Mouse (Mus musculus) cerebellum, postnatal 4 days (tissue): Measurements from ENCODE around the gene Emg1.
A peak's percentile ranks its signal among the peaks of the same experiment; 100 is the strongest.
"Not testable (repeated sequence)": the region's sequence is repeated elsewhere in the genome, so short reads cannot be mapped to it uniquely, and the experiment has no call there.

Experiments
- DNase-seq, 2 experiments: peaks; one replicate each; pipeline ENCODE4 v3.0.0; 2022; ENCODE audit warnings: low spot score in 2 of 2, mixed read lengths in 1 of 2

The Emg1 gene

GRCm38 (mm10) chr6:124708289-124708889, 3.6 kb downstream of the Emg1 start:
- DNase-seq = no peak

- DNase-seq = no peak
Observed at GRCm38 (mm10) chr6:124706061-124706627, 5.8 kb downstream of the Emg1 start.

GRCm38 (mm10) chr6:124704417-124704816, 7.6 kb downstream of the Emg1 start:
- no peak for DNase-seq

GRCm38 (mm10) chr6:124703789-124704188, 8.2 kb downstream of the Emg1 start:
- no peak for DNase-seq

GRCm38 (mm10) chr6:124702784-124703103, 9.2 kb downstream of the Emg1 start:
- DNase-seq = peak; percentile 53 to 78

- DNase-seq = no peak
Observed at GRCm38 (mm10) chr6:124702102-124702783, 9.7 kb downstream of the Emg1 start.

GRCm38 (mm10) chr6:124701338-124701737, 10.6 kb downstream of the Emg1 start:
- no peak for DNase-seq

GRCm38 (mm10) chr6:124699962-124700610, 11.9 kb downstream of the Emg1 start:
- peak in 1 of 2 experiments; percentile 32 for DNase-seq

GRCm38 (mm10) chr6:124699366-124699765, 12.6 kb downstream of the Emg1 start:
- no peak for DNase-seq

- DNase-seq = no peak
Observed at GRCm38 (mm10) chr6:124698751-124699150, 13.2 kb downstream of the Emg1 start.

GRCm38 (mm10) chr6:124696441-124697150, 15.4 kb downstream of the Emg1 start:
- DNase-seq = no peak

GRCm38 (mm10) chr6:124694166-124694955, 17.6 kb downstream of the Emg1 start:
- peak in 1 of 2 experiments; percentile 45 for DNase-seq

- DNase-seq = no peak
Observed at GRCm38 (mm10) chr6:124693243-124693981, 18.6 kb downstream of the Emg1 start.

GRCm38 (mm10) chr6:124690517-124690916, 21.5 kb downstream of the Emg1 start:
- no peak for DNase-seq

- no peak for DNase-seq
Observed at GRCm38 (mm10) chr6:124689011-124689410, 23.0 kb downstream of the Emg1 start.

- DNase-seq = no peak
Observed at GRCm38 (mm10) chr6:124688151-124688758, 23.7 kb downstream of the Emg1 start.

GRCm38 (mm10) chr6:124686644-124687043, 25.3 kb downstream of the Emg1 start:
- DNase-seq = not testable (repeated sequence)

- no peak for DNase-seq
Observed at GRCm38 (mm10) chr6:124685606-124686386, 26.2 kb downstream of the Emg1 start.
